Mouse (Mus musculus) olfactory bulb, adult 2 months (tissue): ENCODE data around the gene Tmem106a.

ENCODE experiments used
- CTCF ChIP-seq: fragments of 200-500 bp; IDR thresholded peaks from 2 replicates; pipeline ENCODE4 v1.5.1; 2012; ENCODE audit warnings: low read depth, mild to moderate bottlenecking, low read length, moderate library complexity; ENCODE audit not compliant: insufficient read depth
- POLR2A ChIP-seq: fragments of 200-500 bp; IDR thresholded peaks from 2 replicates; pipeline ENCODE4 v1.6.1; 2012; ENCODE audit warnings: mild to moderate bottlenecking, low read depth, low read length, moderate library complexity; ENCODE audit not compliant: insufficient read depth

GRCm38 (mm10) chr11:101604116-101604515 is 22.1 kb downstream of the Tmem106a start:
- TF ChIP-seq POLR2A (no peak), CTCF (no peak)
